Mouse (Mus musculus) heart, embryonic 16.5 days (tissue): ENCODE measurements around the gene Plek. TPM values are rescaled to one million over a fixed set of nuclear protein-coding genes. Genes with fewer than 3 reads are reported as not detected.

Source experiments
- ATAC-seq: fragments of 200-750 bp; cut with Nextera tagmentation; replicated peaks from 2 replicates; pipeline ENCODE4 v1.8.0; 2017; ENCODE audit warnings: moderate number of reproducible peaks; ENCODE audit not compliant: insufficient read depth, low FRiP score; ENCODE audit errors: extremely low read depth
- H3K27ac ChIP-seq: fragments of 300-500 bp; sonication (generic); 2 replicates; pipeline ENCODE4 v1.5.1; 2014; ENCODE audit warnings: mild to moderate bottlenecking, low read length, control low read depth, moderate library complexity
- H3K27me3 ChIP-seq: fragments of 300-500 bp; sonication (generic); 2 replicates; pipeline ENCODE4 v1.6.1; 2014; ENCODE audit warnings: low read length, mixed read lengths; ENCODE audit not compliant: control insufficient read depth, insufficient read depth
- H3K36me3 ChIP-seq: fragments of 300-500 bp; sonication (generic); 2 replicates; pipeline ENCODE4 v1.6.1; 2014; ENCODE audit not compliant: control insufficient read depth, insufficient read depth
- H3K4me1 ChIP-seq: fragments of 300-500 bp; sonication (generic); 2 replicates; pipeline ENCODE4 v1.6.1; 2014; ENCODE audit warnings: low read length, mixed read lengths; ENCODE audit not compliant: control insufficient read depth, insufficient read depth
- H3K4me2 ChIP-seq: fragments of 300-500 bp; sonication (generic); 2 replicates; pipeline ENCODE4 v1.6.1; 2014; ENCODE audit warnings: low read depth, mild to moderate bottlenecking, control low read depth, low read length
- H3K4me3 ChIP-seq: fragments of 300-500 bp; sonication (generic); 2 replicates; pipeline ENCODE4 v1.5.1; 2014; ENCODE audit warnings: mild to moderate bottlenecking, control low read depth, low read length
- H3K9ac ChIP-seq: fragments of 300-500 bp; sonication (generic); 2 replicates; pipeline ENCODE4 v1.6.1; 2014; ENCODE audit warnings: low read length, control low read depth
- H3K9me3 ChIP-seq: fragments of 300-500 bp; sonication (generic); replicated peaks from 2 replicates; pipeline ENCODE4 v1.6.1; 2016; ENCODE audit warnings: low read length; ENCODE audit not compliant: control insufficient read depth
- WGBS: fragments of 180-500 bp; shearing (Covaris S2); extraction: QIAGEN DNeasy Blood & Tissue Kit; methylation state at CpG from one replicate; pipeline ENCODE4 v1.1.7; 2014; 5-methylcytosine and 5-hydroxymethylcytosine counted together
- polyA plus RNA-seq: library from polyadenylated mRNA; unstranded; fragments of >200 nt; fragmentation: Nextera tagmentation; extraction: Ambion mirVana; gene quantifications from 2 replicates; pipeline ENCODE4 v1.2.1, GENCODE M21; 2015

Plek gene
- polyA plus RNA-seq, 1 experiment from 2014 or later, result 3.0 TPM

GRCm38 (mm10) chr11:17003757-17004156 is 48.4 kb downstream of the Plek start:
- no peak overlapping the region for H3K4me2 ChIP-seq
- 70% methylated on average over 3 of the region's 3 CpGs for WGBS
- no peak overlapping the region for H3K9ac ChIP-seq
- no peaks in the 10 kb centered on the region for H3K4me1 ChIP-seq
- H3K9me3 ChIP-seq, result no peaks in the 10 kb centered on the region
- no peak overlapping the region for H3K4me3 ChIP-seq
- no peaks in the 10 kb centered on the region for H3K36me3 ChIP-seq
- no peaks in the 10 kb centered on the region for H3K27me3 ChIP-seq
- ATAC-seq, result no peak
- H3K27ac ChIP-seq, result no peak overlapping the region

GRCm38 (mm10) chr11:17002739-17003373 is 49.3 kb downstream of the Plek start:
- H3K4me2 ChIP-seq, result no peak overlapping the region
- no peaks in the 10 kb centered on the region for H3K4me1 ChIP-seq
- no peak for ATAC-seq
- H3K9me3 ChIP-seq, result no peaks in the 10 kb centered on the region
- H3K27me3 ChIP-seq, result no peaks in the 10 kb centered on the region
- no peak overlapping the region for H3K27ac ChIP-seq
- WGBS, result 74% methylated on average over 7 of the region's 7 CpGs
- H3K36me3 ChIP-seq, result no peaks in the 10 kb centered on the region
- H3K9ac ChIP-seq, result no peak overlapping the region
- H3K4me3 ChIP-seq, result no peak overlapping the region

- no peak for ATAC-seq
- Histone ChIP-seq H3K4me1 (no peaks in the 10 kb centered on the region), H3K4me2 (no peak overlapping the region), H3K27ac (no peak overlapping the region), H3K27me3 (no peaks in the 10 kb centered on the region), H3K36me3 (no peaks in the 10 kb centered on the region), H3K4me3 (no peak overlapping the region), H3K9ac (no peak overlapping the region), H3K9me3 (no peaks in the 10 kb centered on the region)
- 68% methylated on average over 9 of the region's 9 CpGs for WGBS
Observed at GRCm38 (mm10) chr11:17000353-17001334, 51.5 kb downstream of the Plek start.

GRCm38 (mm10) chr11:16999933-17000332 is 52.2 kb downstream of the Plek start:
- no peak overlapping the region for H3K9ac ChIP-seq
- H3K4me3 ChIP-seq, result no peak overlapping the region
- H3K4me2 ChIP-seq, result no peak overlapping the region
- no peaks in the 10 kb centered on the region for H3K4me1 ChIP-seq
- ATAC-seq, result no peak
- no peaks in the 10 kb centered on the region for H3K36me3 ChIP-seq
- no peaks in the 10 kb centered on the region for H3K27me3 ChIP-seq
- H3K27ac ChIP-seq, result no peak overlapping the region
- H3K9me3 ChIP-seq, result no peaks in the 10 kb centered on the region

- no peak overlapping the region for H3K4me2 ChIP-seq
- H3K27me3 ChIP-seq, result no peaks in the 10 kb centered on the region
- H3K9me3 ChIP-seq, result no peaks in the 10 kb centered on the region
- 88% methylated on average over 4 of the region's 4 CpGs for WGBS
- H3K4me1 ChIP-seq, result no peaks in the 10 kb centered on the region
- no peak overlapping the region for H3K27ac ChIP-seq
- H3K4me3 ChIP-seq, result no peak overlapping the region
- ATAC-seq, result no peak
- H3K9ac ChIP-seq, result no peak overlapping the region
- H3K36me3 ChIP-seq, result no peaks in the 10 kb centered on the region
Observed at GRCm38 (mm10) chr11:16999387-16999786, 52.8 kb downstream of the Plek start.

GRCm38 (mm10) chr11:16997465-16997864 is 54.7 kb downstream of the Plek start:
- Histone ChIP-seq H3K27ac (no peak overlapping the region), H3K4me3 (no peak overlapping the region), H3K9me3 (no peaks in the 10 kb centered on the region), H3K27me3 (no peaks in the 10 kb centered on the region), H3K36me3 (no peaks in the 10 kb centered on the region), H3K9ac (no peak overlapping the region), H3K4me2 (no peak overlapping the region), H3K4me1 (no peaks in the 10 kb centered on the region)
- no peak for ATAC-seq

- Histone ChIP-seq H3K4me2 (no peak overlapping the region), H3K36me3 (no peaks in the 10 kb centered on the region), H3K4me1 (no peaks in the 10 kb centered on the region), H3K9ac (no peak overlapping the region), H3K27ac (no peak overlapping the region), H3K27me3 (no peaks in the 10 kb centered on the region), H3K9me3 (no peaks in the 10 kb centered on the region), H3K4me3 (no peak overlapping the region)
- no peak for ATAC-seq
Observed at GRCm38 (mm10) chr11:16996818-16997217, 55.4 kb downstream of the Plek start.

- 73% methylated on average over 6 of the region's 6 CpGs for WGBS
- no peak overlapping the region for H3K9ac ChIP-seq
- no peak overlapping the region for H3K27ac ChIP-seq
- H3K4me2 ChIP-seq, result no peak overlapping the region
- no peak for ATAC-seq
- no peaks in the 10 kb centered on the region for H3K27me3 ChIP-seq
- no peaks in the 10 kb centered on the region for H3K36me3 ChIP-seq
- no peak overlapping the region for H3K4me3 ChIP-seq
- no peaks in the 10 kb centered on the region for H3K9me3 ChIP-seq
- H3K4me1 ChIP-seq, result no peaks in the 10 kb centered on the region
Observed at GRCm38 (mm10) chr11:16992880-16993279, 59.3 kb downstream of the Plek start.

- H3K4me1 ChIP-seq, result no peaks in the 10 kb centered on the region
- WGBS, result 81% methylated on average over 5 of the region's 5 CpGs
- no peak overlapping the region for H3K4me2 ChIP-seq
- H3K9me3 ChIP-seq, result no peaks in the 10 kb centered on the region
- no peak for ATAC-seq
- H3K27ac ChIP-seq, result no peak overlapping the region
- no peak overlapping the region for H3K4me3 ChIP-seq
- no peaks in the 10 kb centered on the region for H3K36me3 ChIP-seq
- H3K9ac ChIP-seq, result no peak overlapping the region
- H3K27me3 ChIP-seq, result no peaks in the 10 kb centered on the region
Observed at GRCm38 (mm10) chr11:16989885-16990284, 62.3 kb downstream of the Plek start.
